Mouse (Mus musculus) erythroblast, embryonic 14.5 days (primary cell): ENCODE results near the gene Ndufv1.

ENCODE experiments used
- GATA1 ChIP-seq: IDR thresholded peaks from 2 replicates; pipeline ENCODE4 v1.6.1; 2012; ENCODE audit warnings: low read length, inconsistent platforms, mixed read lengths
- TAL1 ChIP-seq: IDR thresholded peaks from 3 replicates; pipeline ENCODE4 v1.6.1; 2012; ENCODE audit warnings: low read length, inconsistent platforms, mixed read lengths

GRCm38 (mm10) chr19:4004331-4004730 lies 8.3 kb downstream of the Ndufv1 start:
- TF ChIP-seq GATA1 (no peak), TAL1 (no peak)
